Mouse (Mus musculus) A20 (cell line): Measurements from ENCODE around the gene Wdfy2.
A peak's percentile ranks its signal among the peaks of the same experiment; 100 is the strongest.
"Not testable (repeated sequence)": the region's sequence is repeated elsewhere in the genome, so short reads cannot be mapped to it uniquely, and the experiment has no call there.

Source experiments
- DNase-seq: peaks from one replicate; pipeline ENCODE4 v3.0.0-alpha.2; 2011; ENCODE audit warnings: low read depth, low spot score

Gene Wdfy2

GRCm38 (mm10) chr14:62878634-62879430, 41.4 kb downstream of the Wdfy2 start:
- DNase-seq = no peak

GRCm38 (mm10) chr14:62879497-62879896, 42.0 kb downstream of the Wdfy2 start:
- no peak for DNase-seq

- DNase-seq = no peak
Observed at GRCm38 (mm10) chr14:62880084-62880851, 42.8 kb downstream of the Wdfy2 start.

- peak; percentile 51 for DNase-seq
Observed at GRCm38 (mm10) chr14:62882061-62882614, 44.7 kb downstream of the Wdfy2 start.

GRCm38 (mm10) chr14:62883551-62883950, 46.1 kb downstream of the Wdfy2 start:
- DNase-seq = peak; percentile 58

- DNase-seq = no peak
Observed at GRCm38 (mm10) chr14:62884171-62884570, 46.7 kb downstream of the Wdfy2 start.

GRCm38 (mm10) chr14:62884639-62885038, 47.2 kb downstream of the Wdfy2 start:
- no peak for DNase-seq

GRCm38 (mm10) chr14:62885146-62885545, 47.7 kb downstream of the Wdfy2 start:
- no peak for DNase-seq

- DNase-seq = no peak
Observed at GRCm38 (mm10) chr14:62891401-62891800, 53.9 kb downstream of the Wdfy2 start.

- DNase-seq = no peak
Observed at GRCm38 (mm10) chr14:62892771-62893641, 55.5 kb downstream of the Wdfy2 start.

- not testable (repeated sequence) for DNase-seq
Observed at GRCm38 (mm10) chr14:62893642-62894180, 56.2 kb downstream of the Wdfy2 start.

- DNase-seq = no peak
Observed at GRCm38 (mm10) chr14:62894924-62895840, 57.7 kb downstream of the Wdfy2 start.

- no peak for DNase-seq
Observed at GRCm38 (mm10) chr14:62898061-62898460, 60.6 kb downstream of the Wdfy2 start.

- DNase-seq = peak; percentile 56
Observed at GRCm38 (mm10) chr14:62907888-62908287, 70.4 kb downstream of the Wdfy2 start.

- DNase-seq = no peak
Observed at GRCm38 (mm10) chr14:62908550-62908949, 71.1 kb downstream of the Wdfy2 start.

GRCm38 (mm10) chr14:62910859-62911258, 73.4 kb downstream of the Wdfy2 start:
- no peak for DNase-seq

- no peak for DNase-seq
Observed at GRCm38 (mm10) chr14:62915146-62915685, 77.7 kb downstream of the Wdfy2 start.

GRCm38 (mm10) chr14:62916488-62917034, 79.1 kb downstream of the Wdfy2 start:
- no peak for DNase-seq

GRCm38 (mm10) chr14:62921401-62921800, 83.9 kb downstream of the Wdfy2 start:
- DNase-seq = no peak

GRCm38 (mm10) chr14:62922637-62923036, 85.2 kb downstream of the Wdfy2 start:
- peak; percentile 23 for DNase-seq
